ENCODE assay signal across 17 mouse cellular contexts in genomic region chr1:95699903-95700302, GRCm38 (mm10).
"Had no signal": no experiment of that assay in that cellular context is flagged by ENCODE, and none has a peak within 500 bp of the region (broad histone marks: within the 10 kb centered on the region; RNA-seq: fewer than 3 reads in every experiment).

No protein-coding gene starts in this region.

- DNase-seq: kidney, adult 8-10 months; kidney, postnatal 10 days; kidney, postnatal 36 days; liver, embryonic 13.5 days; lung, adult 2 months; right cerebral cortex, adult 18-20 months; right cerebral cortex, postnatal 14 days; right cerebral cortex, postnatal 4 days; thymus, postnatal 36 days had no signal

- H3K36me3 ChIP-seq: kidney, embryonic 15.5 days; liver, embryonic 13.5 days; midbrain, embryonic 12.5 days; midbrain, embryonic 15.5 days; neural tube, embryonic 12.5 days; neural tube, embryonic 15.5 days; stomach, embryonic 15.5 days had no signal

- H3K4me3 ChIP-seq: kidney, embryonic 15.5 days; liver, embryonic 13.5 days; megakaryocyte, embryonic 14.5 days; midbrain, embryonic 12.5 days; midbrain, embryonic 15.5 days; neural tube, embryonic 12.5 days; neural tube, embryonic 15.5 days; stomach, embryonic 15.5 days had no signal

- H3K27ac ChIP-seq: kidney, embryonic 15.5 days; liver, embryonic 13.5 days; macrophage; midbrain, embryonic 12.5 days; midbrain, embryonic 15.5 days; neural tube, embryonic 12.5 days; neural tube, embryonic 15.5 days; stomach, embryonic 15.5 days had no signal

- H3K27me3 ChIP-seq: kidney, embryonic 15.5 days; liver, embryonic 13.5 days; megakaryocyte, embryonic 14.5 days; midbrain, embryonic 12.5 days; midbrain, embryonic 15.5 days; neural tube, embryonic 12.5 days; neural tube, embryonic 15.5 days; stomach, embryonic 15.5 days had no signal
